Mouse (Mus musculus) left cerebral cortex, postnatal 4 days (tissue): ENCODE data around the gene Tas2r131. TPM values are rescaled to one million over a fixed set of nuclear protein-coding genes. Genes with fewer than 3 reads are reported as not detected.
"Not testable (repeated sequence)": the region's sequence is repeated elsewhere in the genome, so short reads cannot be mapped to it uniquely, and the experiment has no call there.

ENCODE experiments used
- DNase-seq: peaks from one replicate; pipeline ENCODE4 v3.0.0-alpha.2; 2022
- intact Hi-C: fragments of 180-260 bp; cut with DNase I; formaldehyde crosslinking; loops from one replicate; pipeline ENCODE4 v1.15.1; 2025
- total RNA-seq, 2 experiments: library from RNA; stranded (reverse); gene quantifications; 2 replicates each; pipeline ENCODE4 v1.2.3; 2021

Tas2r131 gene
- not detected for total RNA-seq

GRCm38 (mm10) chr6:132957819-132958218 is at the start of gene Tas2r131:
Gene Tas2r131, minus strand, starts transcription at chr6:132957919.
- DNase-seq, result no peak
- intact Hi-C loops, result no loop called here

DNA sequence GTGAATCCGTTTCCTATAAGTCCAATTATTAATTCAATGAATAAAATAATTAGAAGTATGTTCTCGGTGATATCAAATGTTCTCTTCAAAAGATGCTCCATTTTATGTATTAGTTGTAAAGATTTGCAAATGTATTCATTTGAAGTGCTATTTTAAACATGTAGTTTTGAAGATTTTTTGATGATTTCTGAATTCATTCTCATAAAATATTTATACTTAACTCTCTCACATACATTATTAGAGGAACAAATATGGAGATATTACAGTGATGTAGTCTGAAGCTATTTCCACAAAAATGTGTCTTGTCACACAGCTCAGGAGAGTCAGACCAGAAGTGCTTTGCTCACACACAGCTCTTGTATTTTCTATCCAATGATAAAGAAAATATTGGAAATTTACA is 23.1 kb upstream of the Tas2r131 start, which contains the start of gene Tas2r109:
Gene Tas2r109 (minus strand): TSS at position 101 of the 400 bp plus-strand sequence.
- intact Hi-C loops, result no loop called here
- DNase-seq, result no peak

- no peak for DNase-seq
- intact Hi-C loops, result no loop called here
Measured at GRCm38 (mm10) chr6:132950802-132951201, 6.9 kb downstream of the Tas2r131 start, which contains the start of gene Tas2r129. Gene Tas2r129, plus strand, starts transcription at chr6:132951102.

- intact Hi-C loops, DNase-seq: not testable (repeated sequence)
Measured at GRCm38 (mm10) chr6:132941376-132941775, 16.3 kb downstream of the Tas2r131 start.

- DNase-seq, result no peak
- intact Hi-C loops, result no loop called here
Measured at GRCm38 (mm10) chr6:132909351-132909750, 48.4 kb downstream of the Tas2r131 start, which contains the start of gene Tas2r125. Gene Tas2r125, plus strand, starts transcription at chr6:132909651.

Other genes starting within 250 kb of the Tas2r131 start
- not detected for gene Tas2r122, start 246.0 kb downstream of the Tas2r131 start, total RNA-seq
- gene Tas2r115, start 219.9 kb downstream of the Tas2r131 start, total RNA-seq, result not detected
- not detected for gene Tas2r124, start 203.2 kb downstream of the Tas2r131 start, total RNA-seq
- gene Tas2r102, start 195.8 kb downstream of the Tas2r131 start, total RNA-seq, result not detected
- not detected for gene Tas2r136, start 179.8 kb downstream of the Tas2r131 start, total RNA-seq
- not detected for gene Tas2r117, start 155.1 kb downstream of the Tas2r131 start, total RNA-seq
- not detected for gene Tas2r123, start 110.8 kb downstream of the Tas2r131 start, total RNA-seq
- not detected for gene Tas2r116, start 102.5 kb downstream of the Tas2r131 start, total RNA-seq
- not detected for gene Tas2r110, start 89.9 kb downstream of the Tas2r131 start, total RNA-seq
- gene Tas2r113, start 64.9 kb downstream of the Tas2r131 start, total RNA-seq, result not detected
- not detected for gene Tas2r125, start 48.3 kb downstream of the Tas2r131 start, total RNA-seq
- gene Tas2r129, start 6.8 kb downstream of the Tas2r131 start, total RNA-seq, result not detected
- not detected for gene Tas2r109, start 23.0 kb upstream of the Tas2r131 start, total RNA-seq
- gene Tas2r103, start 79.2 kb upstream of the Tas2r131 start, total RNA-seq, result not detected
- not detected for gene Tas2r140, start 97.9 kb upstream of the Tas2r131 start, total RNA-seq
- gene Smim10l1, start 147.0 kb upstream of the Tas2r131 start, total RNA-seq, result 10 to 100 TPM; 52.3 to 53.3 TPM